Mouse (Mus musculus) hindbrain, embryonic 16.5 days (tissue): ENCODE results near the gene Alox5ap. TPM values are rescaled to one million over a fixed set of nuclear protein-coding genes. Genes with fewer than 3 reads are reported as not detected.
A peak's percentile ranks its signal among the peaks of the same experiment; 100 is the strongest.

Source experiments
- ATAC-seq: fragments of 200-750 bp; cut with Nextera tagmentation; 2 replicates; pipeline ENCODE4 v1.8.0; 2017; ENCODE audit warnings: moderate TSS enrichment, moderate library complexity
- H3K27ac ChIP-seq: fragments of 300-500 bp; sonication (generic); 2 replicates; pipeline ENCODE4 v1.5.1; 2014; ENCODE audit warnings: low read depth, mild to moderate bottlenecking, control low read depth, low read length, moderate library complexity
- H3K27me3 ChIP-seq: fragments of 300-500 bp; sonication (generic); replicated peaks from 2 replicates; pipeline ENCODE4 v1.6.1; 2014; ENCODE audit warnings: low read length; ENCODE audit not compliant: control insufficient read depth, insufficient read depth
- H3K36me3 ChIP-seq: fragments of 300-500 bp; sonication (generic); 2 replicates; pipeline ENCODE4 v1.6.1; 2014; ENCODE audit warnings: mild to moderate bottlenecking, low read length, moderate library complexity, mixed read lengths; ENCODE audit not compliant: control insufficient read depth, insufficient read depth
- H3K4me1 ChIP-seq: fragments of 300-500 bp; sonication (generic); 2 replicates; pipeline ENCODE4 v1.6.1; 2014; ENCODE audit warnings: low read depth, low read length; ENCODE audit not compliant: control insufficient read depth, insufficient read depth
- H3K4me2 ChIP-seq: fragments of 300-500 bp; sonication (generic); 2 replicates; pipeline ENCODE4 v1.6.1; 2014; ENCODE audit warnings: mild to moderate bottlenecking, low read length, control low read depth, moderate library complexity
- H3K4me3 ChIP-seq: fragments of 300-500 bp; sonication (generic); 2 replicates; pipeline ENCODE4 v1.5.1; 2014; ENCODE audit warnings: mild to moderate bottlenecking, low read length, control low read depth, moderate library complexity
- H3K9ac ChIP-seq: fragments of 300-500 bp; sonication (generic); 2 replicates; pipeline ENCODE4 v1.6.1; 2014; ENCODE audit warnings: low read depth, mild to moderate bottlenecking, control low read depth, low read length, moderate library complexity
- H3K9me3 ChIP-seq: fragments of 300-500 bp; sonication (generic); 2 replicates; pipeline ENCODE4 v1.6.1; 2014; ENCODE audit warnings: mild to moderate bottlenecking, low read length, moderate library complexity; ENCODE audit not compliant: control insufficient read depth
- WGBS: fragments of 180-500 bp; shearing (Covaris S2); extraction: QIAGEN DNeasy Blood & Tissue Kit; methylation state at CpG from one replicate; pipeline ENCODE4 v1.1.7; 2014; 5-methylcytosine and 5-hydroxymethylcytosine counted together
- polyA plus RNA-seq: library from polyadenylated mRNA; unstranded; fragments of >200 nt; fragmentation: Nextera tagmentation; extraction: Ambion mirVana; gene quantifications from 2 replicates; pipeline ENCODE4 v1.2.1, GENCODE M21; 2015

The Alox5ap gene
- 10.1 and 13.3 TPM in 2 replicates for polyA plus RNA-seq

DNA sequence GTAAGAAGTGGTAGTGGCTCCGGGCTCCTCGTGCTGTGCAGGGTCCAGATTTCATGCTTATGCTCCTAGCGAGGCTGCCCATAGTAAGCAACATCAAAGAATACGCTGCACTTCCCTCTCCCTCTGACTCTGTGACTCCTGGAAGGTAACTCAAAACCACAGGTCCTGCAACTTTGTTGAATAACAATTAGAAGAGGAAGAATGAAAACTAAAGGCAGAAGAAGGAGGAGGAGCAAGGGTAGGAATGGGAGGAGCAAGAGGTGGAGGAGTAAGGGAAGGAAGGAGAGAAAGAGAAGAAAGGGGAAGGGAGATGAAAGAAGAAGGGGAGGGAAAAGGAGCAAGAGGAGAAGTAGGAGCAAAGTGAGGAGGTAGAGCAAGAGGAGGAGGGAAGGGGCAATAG, at the start of gene Alox5ap:
Gene Alox5ap, plus strand, starts transcription at position 363 of the 400 bp plus-strand sequence.
- ATAC-seq: no peak
- no peaks in the 10 kb centered on the region for H3K9me3 ChIP-seq
- H3K4me1 ChIP-seq: peaks cover 1% of the 10 kb centered on the region
- H3K27ac ChIP-seq: no peak within 1 kb of the TSS
- H3K27me3 ChIP-seq: no peaks in the 10 kb centered on the region
- no peak within 1 kb of the TSS for H3K4me3 ChIP-seq
- H3K4me2 ChIP-seq: no peak within 1 kb of the TSS
- WGBS: 51% methylated on average over 4 of the region's 4 CpGs
- no peaks in the 10 kb centered on the region for H3K36me3 ChIP-seq
- no peak within 1 kb of the TSS for H3K9ac ChIP-seq

DNA sequence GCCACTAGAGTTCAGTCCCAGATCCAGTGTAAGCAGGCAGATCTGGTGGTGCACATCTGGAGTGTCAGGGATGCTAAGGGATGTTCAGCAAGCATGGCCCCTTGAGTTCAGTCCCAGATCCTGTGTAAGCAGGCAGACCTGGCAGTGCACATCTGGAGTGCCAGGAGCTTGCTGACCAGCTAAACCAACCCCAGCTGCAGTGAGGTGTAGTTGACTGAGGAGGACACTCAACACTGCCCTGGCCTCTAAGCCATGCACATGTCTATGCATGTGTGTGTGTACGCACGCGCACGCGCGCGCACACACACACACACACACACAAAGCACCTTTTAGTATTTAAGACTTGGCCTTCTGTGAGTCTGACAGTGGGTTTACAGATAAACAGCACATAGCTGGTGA, 49.0 kb upstream of the Alox5ap start:
- no peaks in the 10 kb centered on the region for H3K9me3 ChIP-seq
- H3K9ac ChIP-seq: no peak overlapping the region
- over 99% methylated on average over 7 of the region's 7 CpGs for WGBS
- H3K27me3 ChIP-seq: no peaks in the 10 kb centered on the region
- H3K4me1 ChIP-seq: no peaks in the 10 kb centered on the region
- no peak overlapping the region for H3K4me3 ChIP-seq
- H3K4me2 ChIP-seq: no peak overlapping the region
- ATAC-seq: no peak
- H3K36me3 ChIP-seq: peaks cover 36% of the 10 kb centered on the region
- no peak overlapping the region for H3K27ac ChIP-seq

DNA sequence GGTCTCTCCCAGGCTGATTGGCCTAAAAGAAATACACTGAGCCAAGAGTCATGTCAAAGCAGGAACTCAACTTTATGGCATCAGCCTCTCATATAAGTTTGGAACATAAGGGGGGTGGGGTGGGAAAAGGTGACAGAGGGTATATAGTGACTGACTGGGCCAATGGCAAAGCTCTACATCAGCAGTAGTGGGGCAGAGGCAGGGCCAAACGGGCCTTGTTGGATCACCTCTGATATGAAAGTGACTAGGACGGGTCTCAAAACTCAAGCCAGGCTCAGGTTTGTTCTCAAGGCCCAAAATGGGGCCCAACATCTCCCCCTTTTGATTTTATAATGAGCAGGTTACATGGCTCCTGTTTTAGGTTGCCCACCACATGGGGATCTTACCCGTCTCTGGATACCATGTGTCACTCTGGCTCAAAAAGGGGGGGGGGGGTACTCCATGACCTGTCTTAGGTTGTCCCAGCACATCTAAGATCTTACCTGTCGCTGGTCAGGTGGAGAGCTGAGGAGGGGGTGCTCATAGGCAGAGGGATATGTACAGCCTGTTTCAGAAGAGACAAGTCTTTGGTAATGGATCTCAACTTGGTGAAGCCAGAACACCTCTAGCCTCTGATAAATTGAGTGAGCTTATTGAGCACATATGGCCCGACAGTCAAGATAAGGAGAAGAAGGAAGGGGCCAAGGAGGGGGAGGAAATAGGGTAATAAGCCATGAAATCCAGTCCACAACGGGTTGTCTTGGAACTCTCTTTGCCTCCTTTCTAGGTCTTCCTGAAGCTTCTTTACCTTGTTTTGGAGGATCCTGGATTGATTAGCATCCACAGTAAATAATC, 46.8 kb upstream of the Alox5ap start:
- no peaks in the 10 kb centered on the region for H3K27me3 ChIP-seq
- H3K4me1 ChIP-seq: no peaks in the 10 kb centered on the region
- WGBS: 86% methylated on average over 6 of the region's 6 CpGs
- peaks cover 31% of the 10 kb centered on the region for H3K36me3 ChIP-seq
- H3K27ac ChIP-seq: no peak overlapping the region
- H3K9ac ChIP-seq: no peak overlapping the region
- no peak overlapping the region for H3K4me2 ChIP-seq
- no peak for ATAC-seq
- no peaks in the 10 kb centered on the region for H3K9me3 ChIP-seq
- H3K4me3 ChIP-seq: no peak overlapping the region

DNA sequence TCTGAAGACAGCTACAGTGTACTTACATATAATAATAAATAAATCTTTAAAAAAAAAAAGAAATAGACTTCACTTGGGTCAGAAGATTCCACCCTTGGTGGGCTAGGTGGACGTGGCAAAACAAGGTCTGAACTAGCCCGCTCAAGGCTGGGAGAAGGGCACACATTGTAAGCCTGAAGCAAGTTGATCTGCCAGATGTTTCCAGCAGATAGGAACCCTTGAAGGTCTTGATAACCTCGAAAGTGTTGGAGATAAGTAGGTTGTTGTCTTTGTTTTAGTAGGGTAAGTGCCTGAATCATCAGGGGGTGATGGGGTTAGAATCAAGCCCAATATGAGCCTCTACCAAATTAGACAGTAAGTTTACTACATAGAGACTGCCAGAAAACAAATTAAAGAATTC, 45.1 kb upstream of the Alox5ap start:
- H3K36me3 ChIP-seq: peaks cover 16% of the 10 kb centered on the region
- no peak overlapping the region for H3K4me3 ChIP-seq
- ATAC-seq: no peak
- no peak overlapping the region for H3K27ac ChIP-seq
- 86% methylated on average over 3 of the region's 3 CpGs for WGBS
- H3K4me2 ChIP-seq: no peak overlapping the region
- no peaks in the 10 kb centered on the region for H3K9me3 ChIP-seq
- no peaks in the 10 kb centered on the region for H3K27me3 ChIP-seq
- H3K9ac ChIP-seq: no peak overlapping the region
- peaks cover 5% of the 10 kb centered on the region for H3K4me1 ChIP-seq

DNA sequence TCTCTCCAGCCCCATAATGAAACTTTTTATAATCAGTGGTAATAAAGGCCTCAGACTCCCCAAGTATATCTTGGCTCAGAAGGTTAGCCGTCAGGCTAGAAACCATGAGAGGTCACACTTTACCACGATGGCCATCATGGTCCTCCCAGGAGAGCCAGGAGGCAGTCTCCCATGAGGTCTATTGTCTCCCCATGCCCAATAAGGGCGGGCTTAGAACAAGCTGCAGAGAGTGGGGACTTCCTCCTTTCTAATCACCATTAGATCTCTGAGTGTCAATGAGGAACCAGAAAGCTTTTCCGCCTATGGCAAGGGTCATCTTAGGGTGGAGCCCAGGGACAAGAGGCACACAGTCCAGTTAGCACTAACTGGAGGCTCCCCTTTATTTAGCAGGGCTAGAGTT, 43.2 kb upstream of the Alox5ap start:
- peaks cover 6% of the 10 kb centered on the region; the same call in 1 of the 2 replicates for H3K36me3 ChIP-seq
- no peak overlapping the region for H3K4me3 ChIP-seq
- H3K9ac ChIP-seq: no peak overlapping the region
- ATAC-seq: no peak
- 88% methylated on average over 4 of the region's 4 CpGs for WGBS
- H3K4me2 ChIP-seq: no peak overlapping the region
- peaks cover 6% of the 10 kb centered on the region for H3K4me1 ChIP-seq
- no peaks in the 10 kb centered on the region for H3K27me3 ChIP-seq
- no peaks in the 10 kb centered on the region for H3K9me3 ChIP-seq
- no peak overlapping the region for H3K27ac ChIP-seq

DNA sequence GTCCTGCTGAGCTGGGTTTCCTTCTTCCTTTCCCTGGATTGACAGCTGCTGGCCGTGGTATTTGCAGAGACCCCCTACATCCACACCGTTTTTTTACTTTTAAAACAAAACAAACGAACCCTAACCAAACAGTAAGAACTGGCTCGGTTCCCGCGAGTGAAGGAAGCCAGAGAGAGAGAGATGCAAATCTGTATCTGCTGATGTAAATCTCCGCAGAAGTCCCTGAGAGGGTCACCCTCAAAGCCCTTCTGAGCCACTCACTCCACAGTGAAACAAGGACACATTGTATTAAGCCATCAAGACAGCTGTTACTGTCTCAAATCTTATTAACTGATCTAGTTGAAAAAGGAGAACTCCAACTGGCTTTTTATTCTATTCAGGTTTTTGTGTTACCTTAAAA, 39.9 kb upstream of the Alox5ap start:
- Histone ChIP-seq H3K27me3 (no peaks in the 10 kb centered on the region), H3K4me2 (peak overlapping the region; percentile 13; the same call in 1 of the 2 replicates), H3K36me3 (no peaks in the 10 kb centered on the region), H3K4me1 (peaks cover 6% of the 10 kb centered on the region), H3K9me3 (no peaks in the 10 kb centered on the region), H3K9ac (no peak overlapping the region), H3K27ac (no peak overlapping the region), H3K4me3 (no peak overlapping the region)
- 17% methylated on average over 7 of the region's 7 CpGs for WGBS
- no peak for ATAC-seq

DNA sequence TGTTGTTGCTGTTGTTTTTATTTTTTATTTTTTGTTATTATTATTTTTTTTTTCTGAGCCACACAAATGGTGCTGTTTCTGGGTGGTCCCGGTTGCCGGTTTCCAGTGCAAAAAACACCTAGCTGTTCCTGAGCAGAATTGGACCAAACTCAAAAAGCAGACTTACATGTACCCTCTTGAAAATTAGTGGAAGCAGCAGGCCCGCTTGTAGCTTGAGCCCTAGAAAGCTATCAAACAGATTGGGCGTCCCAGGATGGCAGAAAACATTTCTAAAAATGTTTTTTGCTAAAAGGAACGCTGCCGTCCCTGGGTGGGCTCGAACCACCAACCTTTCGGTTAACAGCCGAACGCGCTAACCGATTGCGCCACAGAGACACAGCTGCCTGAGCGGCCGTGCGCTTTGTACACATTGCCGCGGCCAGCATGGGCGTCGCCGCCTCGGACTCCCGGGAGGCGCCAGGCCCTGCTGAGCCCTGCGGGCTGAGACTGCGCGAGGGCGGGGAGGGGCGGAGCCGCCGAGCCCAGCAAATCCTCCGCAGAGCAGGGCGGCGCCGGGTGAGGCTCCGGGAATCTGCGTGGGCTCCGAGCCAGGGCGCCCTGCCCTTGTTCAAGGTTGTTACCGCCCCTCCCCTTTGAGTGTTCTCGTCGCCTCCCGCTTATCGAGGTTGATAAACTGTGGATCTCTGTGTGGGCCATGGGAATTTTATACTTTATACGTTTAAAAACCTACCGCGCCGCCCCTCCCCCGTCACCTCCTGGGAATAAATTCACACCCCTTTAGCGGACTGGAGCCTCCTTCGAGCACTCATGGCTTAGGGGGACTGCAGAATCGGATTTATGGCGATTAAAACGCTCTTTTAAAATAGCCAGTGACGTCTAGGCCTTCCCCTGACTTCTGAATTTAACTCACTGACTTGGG, 35.6 kb upstream of the Alox5ap start:
- Histone ChIP-seq H3K27me3 (no peaks in the 10 kb centered on the region), H3K36me3 (no peaks in the 10 kb centered on the region), H3K9me3 (no peaks in the 10 kb centered on the region), H3K27ac (peak overlapping the region; percentile 82), H3K4me2 (peak overlapping the region; percentile 53), H3K4me3 (peak overlapping the region; percentile 50), H3K4me1 (peaks cover 6% of the 10 kb centered on the region), H3K9ac (peak overlapping the region; percentile 67)
- ATAC-seq: peak; percentile 99
- WGBS: 2% methylated on average over 55 of the region's 55 CpGs

DNA sequence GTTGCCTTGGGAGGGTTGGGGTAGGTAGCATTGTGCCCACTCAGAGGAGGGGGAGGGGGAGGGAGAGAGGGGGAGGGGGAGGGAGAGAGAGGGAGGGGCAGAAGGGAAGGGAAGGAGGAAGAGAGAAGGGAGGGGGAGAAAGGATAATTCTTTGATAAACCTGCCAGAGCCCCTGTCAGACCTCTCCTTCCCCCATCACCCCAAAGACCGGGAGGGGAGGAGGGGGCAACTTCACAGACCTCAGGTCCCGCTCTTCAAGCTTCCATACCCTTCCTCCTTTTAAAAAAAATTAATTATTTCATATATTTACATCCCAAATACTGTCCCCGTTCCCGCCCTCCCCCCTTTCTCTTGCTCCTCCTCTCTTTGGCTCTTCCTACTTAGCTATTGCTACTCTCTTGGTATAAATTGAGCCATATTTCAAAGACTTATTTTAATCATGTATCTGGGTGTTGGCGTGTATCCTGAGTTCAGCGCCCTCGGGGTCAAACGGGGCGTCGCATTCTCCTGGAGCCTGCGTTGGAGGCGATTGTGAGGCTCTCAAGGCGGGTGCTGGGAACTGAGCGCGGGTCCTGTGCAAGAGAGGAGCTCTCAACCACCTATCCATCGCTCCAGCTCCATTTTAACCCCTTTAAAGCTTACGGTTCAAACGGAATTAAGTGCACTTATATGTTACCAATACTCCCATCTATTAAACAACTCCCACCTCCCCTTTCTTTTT, 34.8 kb upstream of the Alox5ap start:
- H3K4me3 ChIP-seq: peak overlapping the region; percentile 50
- H3K4me1 ChIP-seq: no peaks in the 10 kb centered on the region
- no peaks in the 10 kb centered on the region for H3K27me3 ChIP-seq
- peak overlapping the region; percentile 67 for H3K9ac ChIP-seq
- 78% methylated on average over 18 of the region's 18 CpGs for WGBS
- H3K9me3 ChIP-seq: no peaks in the 10 kb centered on the region
- ATAC-seq: peak; percentile 10; the same call in 1 of the 2 replicates
- H3K27ac ChIP-seq: peak overlapping the region; percentile 82
- H3K36me3 ChIP-seq: no peaks in the 10 kb centered on the region
- peak overlapping the region; percentile 53 for H3K4me2 ChIP-seq
